Mouse (Mus musculus): ENCODE results near the gene Ankrd54. TPM values are rescaled to one million over a fixed set of nuclear protein-coding genes. Genes with fewer than 3 reads are reported as not detected.
"Not testable (repeated sequence)": the region's sequence is repeated elsewhere in the genome, so short reads cannot be mapped to it uniquely, and the experiment has no call there.

Ankrd54 gene
- polyA plus RNA-seq, 1 experiment, result 5.7 TPM

- Histone ChIP-seq H3K4me1 (ENCODE audit: control insufficient read depth, insufficient read depth, insufficient read length, low read length) (no peaks in the 10 kb centered on the region), H3K4me3 (ENCODE audit: insufficient read depth, low read depth, low read length) (no peak overlapping the region), H3K27ac (replicated peaks; ENCODE audit: low read depth, low read length) (no peak overlapping the region)
Observed at GRCm38 (mm10) chr15:79040501-79041416, 21.9 kb downstream of the Ankrd54 start.

- Histone ChIP-seq H3K4me3 (ENCODE audit: insufficient read depth, low read depth, low read length) (no peak overlapping the region), H3K27ac (replicated peaks; ENCODE audit: low read depth, low read length) (no peak overlapping the region), H3K4me1 (ENCODE audit: control insufficient read depth, insufficient read depth, insufficient read length, low read length) (no peaks in the 10 kb centered on the region)
Observed at GRCm38 (mm10) chr15:79038853-79039252, 23.8 kb downstream of the Ankrd54 start.

- no peak overlapping the region for H3K27ac ChIP-seq (replicated peaks; ENCODE audit: low read depth, low read length)
- no peak overlapping the region for H3K4me3 ChIP-seq (ENCODE audit: insufficient read depth, low read depth, low read length)
- no peaks in the 10 kb centered on the region for H3K4me1 ChIP-seq (ENCODE audit: control insufficient read depth, insufficient read depth, insufficient read length, low read length)
Observed at GRCm38 (mm10) chr15:79038331-79038730, 24.4 kb downstream of the Ankrd54 start.

GRCm38 (mm10) chr15:79037913-79038328, 24.8 kb downstream of the Ankrd54 start:
- no peak overlapping the region for H3K4me3 ChIP-seq (ENCODE audit: insufficient read depth, low read depth, low read length)
- no peaks in the 10 kb centered on the region for H3K4me1 ChIP-seq (ENCODE audit: control insufficient read depth, insufficient read depth, insufficient read length, low read length)
- no peak overlapping the region for H3K27ac ChIP-seq (replicated peaks; ENCODE audit: low read depth, low read length)

GRCm38 (mm10) chr15:79031908-79032307, 30.8 kb downstream of the Ankrd54 start:
- not testable (repeated sequence) for H3K27ac ChIP-seq (replicated peaks; ENCODE audit: low read depth, low read length); H3K4me3 ChIP-seq (ENCODE audit: insufficient read depth, low read depth, low read length); H3K4me1 ChIP-seq (ENCODE audit: control insufficient read depth, insufficient read depth, insufficient read length, low read length)

GRCm38 (mm10) chr15:79030551-79031435, 31.9 kb downstream of the Ankrd54 start:
- Histone ChIP-seq H3K27ac (replicated peaks; ENCODE audit: low read depth, low read length) (no peak overlapping the region), H3K4me3 (ENCODE audit: insufficient read depth, low read depth, low read length) (peak overlapping the region; percentile 63), H3K4me1 (ENCODE audit: control insufficient read depth, insufficient read depth, insufficient read length, low read length) (peaks cover 5% of the 10 kb centered on the region)

GRCm38 (mm10) chr15:79029519-79030241, 33.0 kb downstream of the Ankrd54 start:
- Histone ChIP-seq H3K4me1 (ENCODE audit: control insufficient read depth, insufficient read depth, insufficient read length, low read length) (peaks cover 5% of the 10 kb centered on the region), H3K4me3 (ENCODE audit: insufficient read depth, low read depth, low read length) (peak overlapping the region; percentile 97), H3K27ac (replicated peaks; ENCODE audit: low read depth, low read length) (peak overlapping the region; percentile 97)

- H3K27ac ChIP-seq (replicated peaks; ENCODE audit: low read depth, low read length), result peak overlapping the region; percentile 97
- peak overlapping the region; percentile 97 for H3K4me3 ChIP-seq (ENCODE audit: insufficient read depth, low read depth, low read length)
- H3K4me1 ChIP-seq (ENCODE audit: control insufficient read depth, insufficient read depth, insufficient read length, low read length), result peaks cover 5% of the 10 kb centered on the region
Observed at GRCm38 (mm10) chr15:79028823-79029484, 33.7 kb downstream of the Ankrd54 start.

- H3K27ac ChIP-seq (replicated peaks; ENCODE audit: low read depth, low read length), result peak within 1 kb of the TSS; percentile 97
- H3K4me1 ChIP-seq (ENCODE audit: control insufficient read depth, insufficient read depth, insufficient read length, low read length), result peaks cover 5% of the 10 kb centered on the region
- peak within 1 kb of the TSS; percentile 97 for H3K4me3 ChIP-seq (ENCODE audit: insufficient read depth, low read depth, low read length)
Observed at GRCm38 (mm10) chr15:79028237-79028738, 34.4 kb downstream of the Ankrd54 start, which contains the start of gene H1f0. Gene H1f0, plus strand, starts transcription at chr15:79028450.

GRCm38 (mm10) chr15:79027291-79028205, 35.1 kb downstream of the Ankrd54 start:
- peak overlapping the region; percentile 97 for H3K4me3 ChIP-seq (ENCODE audit: insufficient read depth, low read depth, low read length)

GRCm38 (mm10) chr15:79026511-79027290, 36.0 kb downstream of the Ankrd54 start:
- H3K4me3 ChIP-seq (ENCODE audit: insufficient read depth, low read depth, low read length), result peak overlapping the region; percentile 97; the same call in 1 of the 2 replicates
- H3K4me1 ChIP-seq (ENCODE audit: control insufficient read depth, insufficient read depth, insufficient read length, low read length), result peaks cover 10% of the 10 kb centered on the region
- no peak overlapping the region for H3K27ac ChIP-seq (replicated peaks; ENCODE audit: low read depth, low read length)

More at GRCm38 (mm10) chr15:79027291-79028205, 35.1 kb downstream of the Ankrd54 start:
- Histone ChIP-seq H3K27ac (replicated peaks; ENCODE audit: low read depth, low read length) (peak overlapping the region; percentile 77), H3K4me1 (ENCODE audit: control insufficient read depth, insufficient read depth, insufficient read length, low read length) (peaks cover 9% of the 10 kb centered on the region)

GRCm38 (mm10) chr15:79025687-79026308, 36.9 kb downstream of the Ankrd54 start:
- Histone ChIP-seq H3K27ac (replicated peaks; ENCODE audit: low read depth, low read length) (no peak overlapping the region), H3K4me3 (ENCODE audit: insufficient read depth, low read depth, low read length) (no peak overlapping the region), H3K4me1 (ENCODE audit: control insufficient read depth, insufficient read depth, insufficient read length, low read length) (peaks cover 8% of the 10 kb centered on the region)

All from brown adipose tissue, adult 24 weeks (tissue).